Mouse (Mus musculus) stomach, postnatal 0 days (tissue): ENCODE data around the gene Gper1.

ENCODE experiments used
- CTCF ChIP-seq: IDR thresholded peaks from 2 replicates; pipeline ENCODE4 v1.5.1; 2016; ENCODE audit warnings: antibody characterized with exemption, low read depth, mild to moderate bottlenecking, moderate library complexity
- EP300 ChIP-seq: optimal IDR thresholded peaks from 2 replicates; pipeline ENCODE3; 2016; ENCODE audit warnings: antibody characterized with exemption

DNA sequence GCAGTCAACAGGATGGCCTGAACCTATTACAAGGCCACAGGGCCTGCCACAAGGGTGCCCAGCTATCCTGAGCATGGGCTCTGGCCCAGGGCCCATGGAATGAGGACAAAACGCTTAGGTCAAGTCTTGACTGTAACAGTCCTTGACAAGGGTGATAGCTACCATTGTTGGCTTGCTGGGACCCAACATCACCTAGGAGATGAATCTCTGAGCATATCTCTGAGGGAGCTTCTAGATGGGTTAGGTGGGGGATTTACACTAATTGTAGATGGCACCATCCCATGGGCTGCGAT is 18.7 kb downstream of the Gper1 start:
- TF ChIP-seq CTCF, result no peak
- no peak for TF ChIP-seq EP300
